Mouse (Mus musculus) limb, embryonic 11.5 days (tissue): Measurements from ENCODE around the gene Zpbp2. TPM values are rescaled to one million over a fixed set of nuclear protein-coding genes. Genes with fewer than 3 reads are reported as not detected.

Experiments
- ATAC-seq: fragments of 200-750 bp; cut with Nextera tagmentation; 2 replicates; pipeline ENCODE4 v1.8.0; 2017; ENCODE audit warnings: low read depth; ENCODE audit not compliant: insufficient number of reproducible peaks, low FRiP score, low TSS enrichment
- DNase-seq: peaks from one replicate; pipeline ENCODE4 v3.0.0-alpha.2; 2015; ENCODE audit warnings: low spot score
- H3K27ac ChIP-seq: fragments of 300-500 bp; sonication (generic); replicated peaks from 2 replicates; pipeline ENCODE4 v1.5.1; 2014; ENCODE audit warnings: low read depth, mild to moderate bottlenecking, low read length
- H3K27me3 ChIP-seq: fragments of 300-500 bp; sonication (generic); 2 replicates; pipeline ENCODE4 v1.6.1; 2014; ENCODE audit warnings: mild to moderate bottlenecking, low read length, mixed read lengths; ENCODE audit not compliant: control insufficient read depth, insufficient read depth
- H3K36me3 ChIP-seq: fragments of 300-500 bp; sonication (generic); 2 replicates; pipeline ENCODE4 v1.6.1; 2014; ENCODE audit warnings: mild to moderate bottlenecking, low read length, moderate library complexity, mixed read lengths; ENCODE audit not compliant: control insufficient read depth, insufficient read depth
- H3K4me1 ChIP-seq: fragments of 300-500 bp; sonication (generic); 2 replicates; pipeline ENCODE4 v1.6.1; 2014; ENCODE audit warnings: low read length, mixed read lengths; ENCODE audit not compliant: control insufficient read depth, insufficient read depth
- H3K4me2 ChIP-seq: fragments of 300-500 bp; sonication (generic); 2 replicates; pipeline ENCODE4 v1.6.1; 2014; ENCODE audit warnings: low read depth, mild to moderate bottlenecking, moderate library complexity; ENCODE audit not compliant: severe bottlenecking
- H3K4me3 ChIP-seq: fragments of 300-500 bp; sonication (generic); 2 replicates; pipeline ENCODE4 v1.5.1; 2014; ENCODE audit warnings: low read depth, low read length
- H3K9ac ChIP-seq: fragments of 300-500 bp; sonication (generic); 2 replicates; pipeline ENCODE4 v1.6.1; 2014; ENCODE audit warnings: mild to moderate bottlenecking, low read length
- H3K9me3 ChIP-seq: fragments of 300-500 bp; sonication (generic); 2 replicates; pipeline ENCODE4 v1.6.1; 2016; ENCODE audit warnings: low read length; ENCODE audit not compliant: control insufficient read depth
- WGBS: fragments of 180-500 bp; shearing (Covaris S2); extraction: QIAGEN DNeasy Blood & Tissue Kit; methylation state at CpG from one replicate; pipeline ENCODE4 v1.1.7; 2014; 5-methylcytosine and 5-hydroxymethylcytosine counted together
- polyA plus RNA-seq: library from polyadenylated mRNA; unstranded; fragments of >200 nt; fragmentation: Nextera tagmentation; extraction: Ambion mirVana; gene quantifications from 2 replicates; pipeline ENCODE4 v1.2.1, GENCODE M21; 2014

The Zpbp2 gene
- polyA plus RNA-seq, 1 experiment from 2014 or later: 0.45 TPM

DNA sequence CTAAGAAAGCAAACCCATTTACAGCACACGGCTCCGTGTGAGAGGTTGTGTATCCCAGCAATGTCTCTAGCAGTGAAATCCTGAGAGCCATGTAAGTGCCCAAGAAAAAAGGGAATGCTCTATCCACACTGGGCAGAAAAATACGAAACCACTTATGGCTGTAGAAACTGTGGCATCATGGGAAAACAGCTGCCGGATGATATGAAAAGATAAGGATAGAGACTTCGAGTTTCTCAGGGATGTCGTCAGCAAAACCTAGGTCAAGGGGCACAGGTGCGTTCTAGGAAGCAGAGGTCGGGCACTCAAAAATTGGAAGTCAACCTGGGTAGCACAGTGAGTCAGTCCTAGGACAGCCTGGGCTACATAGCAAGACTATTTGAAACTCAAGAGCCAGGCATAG is 38.4 kb downstream of the Zpbp2 start:
- no peaks in the 10 kb centered on the region for H3K36me3 ChIP-seq
- no peaks in the 10 kb centered on the region for H3K27me3 ChIP-seq
- ATAC-seq (no peak), DNase-seq (no peak)
- no peak overlapping the region for H3K4me3 ChIP-seq
- no peak overlapping the region for H3K4me2 ChIP-seq
- 81% methylated on average over 8 of the region's 8 CpGs for WGBS
- H3K4me1 ChIP-seq: peaks cover 16% of the 10 kb centered on the region
- H3K9ac ChIP-seq: no peak overlapping the region
- no peaks in the 10 kb centered on the region for H3K9me3 ChIP-seq
- H3K27ac ChIP-seq: no peak overlapping the region

DNA sequence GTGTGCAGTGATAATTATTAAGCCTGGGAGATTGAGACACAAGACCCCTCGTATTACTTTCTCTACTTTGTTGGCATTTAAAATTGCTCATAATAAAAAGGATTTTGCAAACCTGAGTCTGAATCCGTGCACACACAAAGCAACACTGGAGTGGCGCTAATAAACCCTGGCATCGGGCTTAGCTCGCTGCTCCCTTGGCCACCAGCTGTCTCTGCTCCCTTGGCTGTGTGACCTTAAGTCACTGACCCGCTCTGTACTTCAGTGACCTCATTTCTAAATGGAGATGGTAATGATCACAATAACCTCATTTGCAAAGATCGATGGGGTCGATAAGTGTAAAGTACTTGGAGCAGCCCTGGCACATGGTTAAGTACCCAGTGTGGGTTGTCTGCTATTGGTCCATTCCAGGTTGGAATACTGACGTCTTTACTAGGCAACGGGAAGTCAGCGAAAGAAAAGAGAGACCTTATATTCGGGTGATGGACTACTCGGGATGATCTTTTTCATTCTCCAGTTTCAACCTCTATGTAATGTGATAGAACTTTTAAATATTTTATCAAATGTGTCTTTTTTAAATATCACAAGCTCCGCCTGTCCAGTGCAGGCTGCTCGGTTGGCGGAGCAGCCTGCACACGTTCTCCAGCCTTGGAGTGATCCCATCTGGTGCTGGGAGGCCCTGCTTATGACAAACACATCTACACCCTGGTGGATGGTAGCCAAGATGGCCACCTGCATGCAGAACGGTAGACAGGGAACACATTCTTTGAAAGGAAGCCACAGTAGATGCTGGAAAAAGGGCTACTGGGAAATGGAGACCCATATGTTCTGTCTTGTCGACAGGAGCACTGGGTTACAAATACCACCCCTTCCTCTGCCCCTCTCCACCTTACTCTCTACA is 39.9 kb downstream of the Zpbp2 start:
- Histone ChIP-seq H3K4me3 (no peak overlapping the region), H3K27me3 (no peaks in the 10 kb centered on the region), H3K36me3 (no peaks in the 10 kb centered on the region), H3K9me3 (no peaks in the 10 kb centered on the region), H3K4me2 (no peak overlapping the region), H3K9ac (no peak overlapping the region), H3K27ac (no peak overlapping the region), H3K4me1 (peaks cover 9% of the 10 kb centered on the region)
- DNase-seq (no peak), ATAC-seq (no peak)
- WGBS: 81% methylated on average over 19 of the region's 19 CpGs

GRCm38 (mm10) chr11:98595021-98595420 is 44.1 kb downstream of the Zpbp2 start:
- Histone ChIP-seq H3K4me3 (no peak overlapping the region), H3K4me2 (no peak overlapping the region), H3K36me3 (no peaks in the 10 kb centered on the region), H3K9ac (no peak overlapping the region), H3K27me3 (peaks cover 10% of the 10 kb centered on the region), H3K4me1 (no peaks in the 10 kb centered on the region; the same call in 1 of the 2 replicates), H3K9me3 (no peaks in the 10 kb centered on the region), H3K27ac (no peak overlapping the region)
- WGBS: 79% methylated on average over 6 of the region's 6 CpGs
- ATAC-seq (no peak), DNase-seq (no peak)

DNA sequence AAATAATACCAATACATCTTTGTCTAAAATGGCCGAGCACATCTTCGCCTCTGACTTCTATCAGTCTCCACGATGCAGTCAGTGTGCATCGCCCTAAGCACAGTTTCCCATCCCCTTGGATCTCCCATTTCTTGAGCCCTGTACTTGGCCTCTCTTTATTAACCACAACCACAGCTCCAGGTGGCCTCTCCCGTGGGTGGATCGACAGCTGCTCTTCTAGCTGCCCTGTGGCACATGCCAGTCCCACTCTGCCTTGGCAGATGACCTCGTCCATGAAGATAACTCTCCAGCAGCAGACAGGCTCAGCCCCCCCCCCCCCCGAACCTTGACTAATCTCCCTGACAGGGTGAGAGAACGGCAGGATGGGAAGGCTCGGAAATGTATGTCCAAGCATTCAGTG is 44.6 kb downstream of the Zpbp2 start:
- Histone ChIP-seq H3K27me3 (peaks cover 10% of the 10 kb centered on the region), H3K36me3 (no peaks in the 10 kb centered on the region), H3K9me3 (no peaks in the 10 kb centered on the region), H3K4me2 (no peak overlapping the region), H3K9ac (no peak overlapping the region), H3K4me3 (no peak overlapping the region), H3K4me1 (no peaks in the 10 kb centered on the region; the same call in 1 of the 2 replicates), H3K27ac (no peak overlapping the region)
- DNase-seq: no peak
- no peak for ATAC-seq
- WGBS: 80% methylated on average over 10 of the region's 10 CpGs

DNA sequence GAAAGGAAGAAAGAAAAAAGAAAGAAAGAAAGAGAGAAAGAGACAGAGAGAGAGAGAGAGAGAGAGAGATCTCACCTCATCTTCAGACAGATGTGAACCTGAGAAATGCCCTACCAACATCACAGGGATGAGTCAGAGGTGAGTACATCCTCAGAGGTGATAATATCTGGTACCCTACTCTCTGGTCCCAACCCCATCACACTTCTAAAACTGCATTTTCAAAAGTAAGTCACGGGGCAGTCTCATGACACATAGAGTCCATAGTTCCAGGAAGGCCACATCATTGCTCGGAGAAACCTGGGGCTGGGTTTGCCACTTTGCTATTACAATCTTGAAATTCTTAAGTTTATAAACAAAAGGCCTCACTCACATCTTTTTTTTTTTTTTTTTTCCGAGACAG is 45.1 kb downstream of the Zpbp2 start:
- no peak overlapping the region for H3K9ac ChIP-seq
- no peaks in the 10 kb centered on the region; the same call in 1 of the 2 replicates for H3K4me1 ChIP-seq
- no peak for ATAC-seq
- H3K4me2 ChIP-seq: no peak overlapping the region
- H3K27me3 ChIP-seq: peaks cover 10% of the 10 kb centered on the region
- WGBS: 79% methylated on average over 3 of the region's 3 CpGs
- H3K9me3 ChIP-seq: no peaks in the 10 kb centered on the region
- H3K27ac ChIP-seq: no peak overlapping the region
- H3K36me3 ChIP-seq: no peaks in the 10 kb centered on the region
- H3K4me3 ChIP-seq: no peak overlapping the region
- DNase-seq: no peak

- no peak for ATAC-seq
Observed at GRCm38 (mm10) chr11:98597363-98597762, 46.5 kb downstream of the Zpbp2 start.

GRCm38 (mm10) chr11:98597991-98598390 is 47.1 kb downstream of the Zpbp2 start, which contains the start of gene Lrrc3c:
TSS of gene Lrrc3c (plus strand) at chr11:98598291.
- H3K27me3 ChIP-seq: peaks cover 10% of the 10 kb centered on the region
- WGBS: 88% methylated on average over 8 of the region's 8 CpGs
- H3K36me3 ChIP-seq: no peaks in the 10 kb centered on the region
- no peak within 1 kb of the TSS for H3K4me3 ChIP-seq
- 0 out of 2 replicates have a peak within 1 kb of the TSS, but pooled peaks have one; percentile 2 for H3K9ac ChIP-seq
- DNase-seq (no peak), ATAC-seq (no peak)
- H3K27ac ChIP-seq: no peak within 1 kb of the TSS
- no peak within 1 kb of the TSS for H3K4me2 ChIP-seq
- no peaks in the 10 kb centered on the region for H3K9me3 ChIP-seq
- H3K4me1 ChIP-seq: peaks cover 2% of the 10 kb centered on the region; the same call in 1 of the 2 replicates

More at GRCm38 (mm10) chr11:98597363-98597762, 46.5 kb downstream of the Zpbp2 start:
- Histone ChIP-seq H3K9me3 (no peaks in the 10 kb centered on the region), H3K36me3 (no peaks in the 10 kb centered on the region), H3K4me1 (peaks cover 2% of the 10 kb centered on the region; the same call in 1 of the 2 replicates), H3K9ac (no peak overlapping the region), H3K4me2 (no peak overlapping the region), H3K27me3 (peaks cover 10% of the 10 kb centered on the region), H3K4me3 (no peak overlapping the region), H3K27ac (no peak overlapping the region)
- DNase-seq: peak; percentile 75
- WGBS: 45% methylated on average over 5 of the region's 6 CpGs

DNA sequence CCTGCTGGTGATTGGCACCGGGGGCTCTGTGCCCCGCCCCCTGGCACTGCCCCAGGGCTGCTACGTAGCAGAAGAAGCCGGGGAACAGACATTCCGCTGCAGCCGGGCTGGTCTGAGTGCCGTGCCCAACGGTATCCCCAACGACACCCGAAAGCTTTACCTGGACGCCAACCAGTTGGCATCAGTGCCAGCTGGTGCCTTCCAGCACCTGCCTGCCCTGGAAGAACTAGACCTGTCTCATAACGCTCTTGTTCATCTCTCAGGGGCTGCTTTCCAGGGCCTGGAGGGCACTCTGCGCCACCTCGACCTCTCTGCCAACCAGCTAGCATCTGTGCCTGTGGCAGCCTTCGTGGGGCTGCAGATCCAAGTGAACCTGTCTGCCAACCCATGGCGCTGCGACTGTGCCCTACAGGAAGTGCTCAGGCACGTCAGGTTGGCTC is 48.0 kb downstream of the Zpbp2 start:
- ATAC-seq (no peak), DNase-seq (no peak)
- H3K4me1 ChIP-seq: peaks cover 2% of the 10 kb centered on the region; the same call in 1 of the 2 replicates
- peaks cover 10% of the 10 kb centered on the region for H3K27me3 ChIP-seq
- H3K36me3 ChIP-seq: no peaks in the 10 kb centered on the region
- H3K9me3 ChIP-seq: no peaks in the 10 kb centered on the region
- H3K27ac ChIP-seq: no peak overlapping the region
- no peak overlapping the region for H3K9ac ChIP-seq
- no peak overlapping the region for H3K4me2 ChIP-seq
- 63% methylated on average over 18 of the region's 18 CpGs for WGBS
- no peak overlapping the region for H3K4me3 ChIP-seq
